Mouse (Mus musculus) megakaryocyte, embryonic 14.5 days (primary cell): ENCODE measurements around the gene Fam71f1.

Source experiments
- FLI1 ChIP-seq: IDR thresholded peaks from 2 replicates; pipeline ENCODE4 v1.6.1; 2012; ENCODE audit warnings: low read length, inconsistent platforms, mixed read lengths
- GATA1 ChIP-seq: IDR thresholded peaks from 3 replicates; pipeline ENCODE4 v1.6.1; 2012; ENCODE audit warnings: mixed read lengths, low read length, inconsistent platforms, borderline replicate concordance

GRCm38 (mm10) chr6:29287481-29287880, 31.5 kb upstream of the Fam71f1 start:
- TF ChIP-seq GATA1 (no peak), FLI1 (no peak)
